Mouse (Mus musculus): Measurements from ENCODE around the gene AF067061.
"Not testable (repeated sequence)": the region's sequence is repeated elsewhere in the genome, so short reads cannot be mapped to it uniquely, and the experiment has no call there.

Gene AF067061

DNA sequence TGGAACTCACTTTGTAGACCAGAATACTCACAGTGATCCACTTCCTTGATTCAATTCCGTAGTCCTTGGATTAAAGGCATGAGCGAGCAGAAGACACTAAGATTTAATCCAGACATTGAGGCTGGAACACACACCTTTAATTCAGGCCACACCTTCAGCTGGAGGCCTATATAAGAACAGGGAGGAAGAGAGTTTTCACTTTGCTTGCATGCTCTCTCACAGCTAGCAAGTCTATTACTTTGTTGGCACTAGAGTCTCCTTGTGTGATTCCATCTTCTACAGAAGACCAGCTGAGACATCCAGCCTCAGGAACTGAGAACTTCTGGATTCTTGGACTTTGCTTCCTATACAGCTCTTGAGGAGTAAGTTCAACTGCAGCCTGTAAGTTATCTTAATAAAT is at the start of gene AF067061:
AF067061 (plus strand) TSS at position 245 of the 400 bp plus-strand sequence.
- DNase-seq (ENCODE audit: low spot score): not testable (repeated sequence)

DNA sequence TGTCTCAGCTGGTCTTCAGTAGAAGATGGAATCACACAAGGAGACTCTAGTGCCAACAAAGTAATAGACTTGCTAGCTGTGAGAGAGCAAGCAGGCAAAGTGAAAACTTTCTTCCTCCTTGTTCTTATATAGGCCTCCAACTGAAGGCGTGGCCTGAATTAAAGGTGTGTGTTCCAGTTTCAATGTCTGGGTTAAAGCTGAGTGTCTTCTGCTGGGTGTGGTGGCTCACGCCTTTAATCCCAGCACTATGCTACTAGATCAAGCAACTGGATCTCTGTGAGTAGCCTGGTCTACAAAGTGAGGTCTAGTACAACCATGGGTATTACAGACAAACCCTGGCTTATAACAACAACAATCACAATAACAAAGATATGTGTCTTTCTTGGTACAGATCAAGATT is 47.1 kb upstream of the AF067061 start, which contains the start of gene Gm21762:
Gm21762 (minus strand) TSS at position 101 of the 400 bp plus-strand sequence.
- not testable (repeated sequence) for DNase-seq (ENCODE audit: low spot score)

DNA sequence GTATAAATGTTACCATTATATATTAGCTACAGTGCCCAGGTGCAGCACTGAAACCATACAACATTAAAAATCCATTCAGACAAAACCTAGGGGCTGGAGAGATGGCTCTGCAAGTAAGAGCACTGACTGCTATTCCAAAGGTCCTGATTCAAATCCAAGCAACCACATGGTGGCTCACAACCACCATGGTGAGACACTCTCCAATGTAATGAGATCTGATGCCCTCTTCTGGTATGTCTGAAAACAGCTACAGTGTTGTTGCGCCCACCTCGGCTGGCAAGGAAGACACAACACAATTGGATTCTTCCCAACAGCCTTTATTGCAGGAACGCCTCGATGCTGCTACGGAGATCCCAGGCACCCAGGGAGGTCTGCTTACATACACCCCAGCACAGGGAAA is 42.0 kb upstream of the AF067061 start:
- not testable (repeated sequence) for DNase-seq (ENCODE audit: low spot score)

DNA sequence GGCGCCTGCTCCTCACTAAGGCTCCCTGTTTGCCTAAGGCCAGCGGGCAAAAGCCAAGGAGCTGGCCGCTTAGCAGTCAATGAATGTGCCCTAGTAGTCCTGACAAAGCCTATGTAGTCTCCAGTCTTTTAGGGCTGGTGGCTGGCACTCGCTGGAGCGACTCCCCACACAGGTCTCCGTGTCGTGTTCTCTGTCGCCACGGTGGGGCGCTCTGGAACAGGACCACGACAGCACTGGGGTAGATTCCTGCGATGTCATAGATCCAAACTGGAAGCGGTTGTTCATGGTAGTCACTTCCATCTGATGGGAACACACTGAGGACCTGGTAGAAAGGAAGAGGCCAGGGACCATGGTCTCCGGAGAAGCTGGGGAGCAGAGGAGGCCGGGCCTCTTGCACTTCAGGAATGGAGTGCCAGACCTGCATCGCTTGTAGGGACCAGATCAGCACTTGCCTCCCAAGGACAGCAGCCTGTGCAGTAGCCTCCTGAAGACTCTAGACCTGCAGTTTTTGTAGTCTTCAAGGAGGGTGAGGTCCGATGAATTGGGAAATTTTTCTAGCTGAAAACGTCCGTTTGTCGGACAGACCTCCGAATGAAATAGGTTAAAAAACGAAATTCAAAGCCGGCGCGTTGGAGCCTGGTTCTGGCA is 39.8 kb upstream of the AF067061 start:
- DNase-seq (ENCODE audit: low spot score): not testable (repeated sequence)

DNA sequence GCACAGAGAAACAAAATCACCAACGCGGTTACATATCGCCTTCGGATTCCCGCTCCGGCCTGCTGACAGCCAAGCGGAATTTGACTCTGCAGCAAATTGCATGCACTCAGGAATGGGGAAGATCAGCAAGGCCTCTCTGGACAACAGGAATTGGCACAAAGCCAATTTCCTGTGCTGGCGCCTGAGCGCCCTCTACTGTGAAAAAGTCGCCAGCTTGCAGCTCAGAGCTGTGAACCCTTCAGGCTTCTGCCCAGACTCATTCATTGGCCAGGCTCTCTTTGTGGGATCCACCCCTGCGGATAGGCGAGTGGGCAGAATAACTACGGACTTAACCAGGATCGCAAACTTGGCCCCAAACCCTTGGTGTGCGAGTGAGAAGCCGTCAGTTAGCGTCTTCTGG is 31.1 kb upstream of the AF067061 start:
- not testable (repeated sequence) for DNase-seq (ENCODE audit: low spot score)

DNA sequence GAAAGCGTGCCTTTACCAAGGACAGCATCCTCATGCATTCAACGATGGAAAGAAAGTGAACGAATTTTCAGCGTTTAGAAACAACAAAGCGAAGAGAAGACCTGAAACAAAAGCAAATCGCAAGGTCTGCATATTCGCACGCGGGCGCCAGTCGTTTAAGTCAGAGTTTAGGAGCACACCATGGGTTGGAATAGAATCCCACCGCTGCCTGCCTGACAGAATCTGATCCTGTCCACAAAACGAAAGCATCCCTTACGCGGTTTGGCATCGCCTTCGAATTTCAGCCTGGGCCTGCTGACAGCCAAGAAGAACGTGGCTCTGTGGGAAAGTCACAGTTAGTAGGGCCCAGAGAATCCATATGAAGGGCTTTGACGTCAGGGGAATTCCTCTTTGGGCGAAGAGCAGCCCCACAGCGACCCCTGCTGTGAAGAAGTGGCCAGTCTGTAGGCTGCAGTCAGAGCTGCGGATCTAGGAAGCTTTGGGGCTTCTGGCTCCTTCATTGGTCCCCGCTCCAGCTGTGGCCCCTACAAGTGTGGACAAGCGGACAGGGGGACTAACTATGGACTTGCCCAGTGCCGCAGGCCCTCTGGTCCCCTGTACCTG is 30.4 kb upstream of the AF067061 start:
- DNase-seq (ENCODE audit: low spot score): not testable (repeated sequence)

DNA sequence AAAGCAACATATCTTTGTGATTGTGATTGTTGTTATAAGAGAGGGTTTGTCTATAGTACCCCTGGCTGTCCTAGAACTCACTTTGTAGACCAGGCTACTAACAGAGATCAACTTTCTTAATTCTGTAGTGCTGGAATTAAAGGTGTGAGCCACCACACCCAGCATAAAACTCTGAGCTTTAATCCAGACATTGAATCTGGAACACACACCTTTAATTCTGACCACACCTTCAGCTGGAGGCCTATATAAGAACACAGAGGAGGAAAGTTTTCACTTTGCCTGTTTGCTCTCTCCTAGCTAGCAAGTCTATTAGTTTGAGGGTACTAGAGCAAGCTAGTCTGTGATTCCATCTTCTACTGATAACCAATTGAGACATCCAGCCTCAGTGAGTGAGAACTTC is 24.1 kb upstream of the AF067061 start, which contains the start of gene Gm21731:
Gm21731 (plus strand) TSS at position 301 of the 400 bp plus-strand sequence.
- not testable (repeated sequence) for DNase-seq (ENCODE audit: low spot score)

DNA sequence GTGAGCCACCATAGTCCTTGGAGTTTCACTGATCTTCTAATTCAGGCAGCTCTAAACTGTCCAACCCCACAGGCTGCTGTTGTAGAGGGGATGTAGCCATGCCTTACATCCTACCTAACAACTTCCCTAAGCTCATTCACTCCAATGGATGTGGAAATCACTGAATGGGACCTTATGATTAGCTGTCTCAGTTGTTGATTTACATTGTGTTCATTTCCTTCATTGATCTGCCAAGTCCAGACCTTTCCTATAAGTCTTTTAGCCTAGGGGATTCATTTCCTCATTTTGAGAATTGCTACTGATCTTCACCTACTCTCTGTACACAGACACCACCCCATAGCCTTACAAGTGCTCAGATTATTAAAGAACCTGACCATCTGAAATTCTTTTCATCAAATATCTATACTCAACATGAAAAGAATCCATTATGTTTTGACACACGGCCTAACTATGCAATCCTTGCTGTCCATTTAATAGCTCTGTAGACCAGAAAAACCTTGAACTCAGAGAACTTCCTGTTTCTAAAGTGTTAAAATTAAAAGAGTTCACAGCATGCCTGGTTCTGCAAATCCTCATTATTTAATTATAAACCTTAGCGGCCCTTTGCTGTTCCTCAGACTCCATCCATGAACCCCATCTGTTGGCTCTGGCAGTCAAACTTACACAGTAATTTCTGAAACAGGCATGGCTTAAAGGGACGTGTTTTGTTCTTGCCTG is 11.5 kb upstream of the AF067061 start:
- DNase-seq (ENCODE audit: low spot score): not testable (repeated sequence)

DNA sequence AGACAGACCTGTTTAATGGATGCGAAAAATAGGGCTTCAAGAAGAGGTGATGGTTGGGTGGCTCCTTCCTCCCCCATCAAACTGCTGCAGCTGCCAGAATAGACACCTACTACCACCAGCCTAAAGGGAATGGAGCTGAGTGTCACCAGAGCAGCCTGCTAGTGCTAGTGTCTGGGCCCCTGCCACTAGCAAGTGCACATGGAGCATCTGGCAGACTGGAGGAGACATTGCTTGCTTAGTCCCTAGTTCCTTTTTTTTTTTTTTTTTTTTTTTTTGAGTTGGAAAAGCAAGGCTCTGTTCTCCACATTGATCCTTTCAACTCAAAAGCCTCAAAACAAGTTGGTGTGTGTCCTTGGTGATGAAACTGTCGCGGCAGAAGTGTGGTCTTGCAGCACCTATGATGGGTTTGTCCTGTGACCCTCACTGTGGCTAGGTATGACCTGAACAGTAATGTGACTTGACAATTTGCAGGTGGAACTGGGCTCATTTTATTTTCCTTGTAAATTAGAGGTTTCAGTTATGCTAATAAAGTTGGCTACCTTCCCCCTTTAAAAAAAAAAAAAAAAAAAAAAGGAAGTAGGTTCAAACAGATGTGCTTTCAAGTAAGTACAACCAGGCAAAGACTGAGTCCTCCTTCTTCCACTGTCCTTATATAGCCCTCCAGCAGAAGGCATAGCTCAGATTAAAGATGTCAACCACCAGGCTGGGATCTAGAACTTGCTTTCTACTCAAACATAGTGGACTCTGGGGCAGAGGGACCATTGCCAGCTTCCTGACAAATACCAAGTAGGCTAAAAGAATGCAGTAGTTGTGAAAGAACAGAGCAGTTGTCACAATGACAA is 3.9 kb upstream of the AF067061 start:
- not testable (repeated sequence) for DNase-seq (ENCODE audit: low spot score)

DNA sequence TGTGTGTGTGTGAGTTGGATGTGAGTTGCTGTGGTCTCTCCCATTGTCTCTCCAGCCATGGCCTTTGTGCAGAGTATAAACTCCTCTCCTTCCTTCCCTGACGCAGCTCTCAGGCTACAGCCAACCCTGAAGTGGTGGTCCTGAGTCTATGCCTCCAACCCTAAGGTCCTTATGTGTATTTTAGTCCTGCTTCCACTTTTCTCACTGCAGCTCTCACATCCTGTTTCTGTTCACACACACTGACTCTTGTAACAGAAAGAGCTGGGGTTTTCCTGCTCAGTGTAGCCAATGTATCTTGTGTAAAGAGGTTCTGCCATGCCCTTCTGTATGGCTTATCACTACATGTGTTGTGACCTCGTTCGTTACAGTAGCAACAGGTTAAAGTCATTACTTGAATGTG is 3.2 kb upstream of the AF067061 start:
- DNase-seq (ENCODE audit: low spot score): not testable (repeated sequence)

DNA sequence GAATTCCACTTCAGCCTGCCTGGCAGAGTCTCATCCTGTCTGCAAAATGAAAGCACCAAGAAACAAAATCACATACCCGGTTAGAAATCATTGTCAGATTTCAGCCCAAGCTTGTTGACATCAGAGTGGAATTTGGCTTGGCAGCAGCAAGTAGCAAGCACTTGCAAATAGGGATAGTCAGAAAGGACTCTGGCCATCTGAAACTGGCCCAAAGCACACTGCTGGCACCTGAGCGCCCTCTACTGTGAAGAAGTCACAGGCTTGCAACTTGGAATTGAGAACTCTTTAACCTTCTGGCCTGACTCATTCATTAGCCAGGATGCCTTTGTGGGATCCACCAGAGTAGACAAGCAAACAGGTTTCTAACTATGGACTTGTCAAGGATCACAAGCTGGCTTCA is 14.9 kb downstream of the AF067061 start:
- not testable (repeated sequence) for DNase-seq (ENCODE audit: low spot score)

DNA sequence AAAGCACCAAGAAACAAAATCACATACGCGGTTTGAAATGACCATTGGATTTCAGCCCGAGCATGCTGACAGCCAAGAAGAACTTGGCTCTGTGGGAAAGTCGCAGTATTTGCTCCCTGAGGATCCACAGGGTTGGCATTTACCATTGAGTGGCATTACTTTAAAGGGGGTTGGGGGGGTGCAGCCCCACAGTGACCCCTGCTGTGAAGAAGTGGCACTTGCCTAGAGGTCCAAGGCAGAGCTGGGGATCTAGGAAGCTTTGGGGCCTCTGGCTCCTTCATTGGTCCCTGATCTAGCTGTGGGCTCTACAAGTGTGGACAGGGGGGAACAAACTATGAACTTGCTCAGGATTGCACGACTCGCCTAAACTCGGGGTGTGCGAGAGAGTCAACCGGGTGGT is 15.9 kb downstream of the AF067061 start:
- no peak for DNase-seq (ENCODE audit: low spot score)

DNA sequence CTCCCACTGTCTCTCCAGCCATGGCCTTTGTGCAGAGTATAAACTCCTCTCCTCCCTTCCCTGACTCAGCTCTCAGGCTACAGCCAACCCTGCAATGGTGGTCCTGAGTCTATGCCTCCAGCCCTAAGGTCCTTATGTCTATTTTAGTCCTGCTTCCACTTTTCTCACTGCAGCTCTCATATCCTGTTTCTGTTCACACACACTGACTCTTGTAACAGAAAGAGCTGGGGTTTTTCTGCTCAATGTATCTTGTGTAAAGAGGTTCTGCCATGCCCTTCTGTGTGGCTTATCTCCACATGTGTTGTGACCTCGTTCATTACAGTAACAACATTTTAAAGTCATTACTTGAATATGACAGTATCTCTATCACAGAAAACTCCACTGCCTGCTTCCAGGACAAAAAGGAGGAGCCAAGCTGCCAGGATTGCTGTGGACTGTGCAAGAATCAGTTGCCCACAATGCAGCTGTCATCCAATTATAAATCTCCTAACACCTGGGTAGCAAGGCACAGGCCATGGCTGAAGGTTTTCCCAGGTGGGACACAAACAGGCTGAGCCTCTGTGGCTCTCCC is 36.5 kb downstream of the AF067061 start:
- DNase-seq (ENCODE audit: low spot score): no peak

DNA sequence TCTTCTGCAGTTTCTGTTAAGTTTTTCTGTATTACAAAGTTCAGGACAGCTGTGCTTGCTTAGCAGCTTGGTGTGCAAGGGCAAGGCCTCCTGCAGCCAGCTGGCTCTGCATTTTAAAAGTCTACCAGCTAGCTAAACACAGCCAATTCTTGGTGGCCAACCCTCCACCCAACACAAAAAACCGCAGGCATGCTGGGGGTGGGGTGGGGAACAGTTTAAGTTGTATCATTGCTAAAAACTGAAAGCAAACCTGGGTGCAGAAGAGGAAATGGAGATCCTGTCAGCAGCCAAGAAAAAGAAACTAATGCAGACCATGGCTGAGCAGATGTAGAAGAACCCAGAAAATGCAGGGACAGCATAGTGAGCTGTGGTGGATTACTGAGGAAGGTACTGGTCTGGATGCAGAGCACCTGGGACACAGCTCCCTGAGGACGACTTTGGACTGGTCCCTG is 37.1 kb downstream of the AF067061 start, which contains the start of gene BC147527:
BC147527 (plus strand) TSS at position 402 of the 452 bp plus-strand sequence.
- no peak for DNase-seq (ENCODE audit: low spot score)

DNA sequence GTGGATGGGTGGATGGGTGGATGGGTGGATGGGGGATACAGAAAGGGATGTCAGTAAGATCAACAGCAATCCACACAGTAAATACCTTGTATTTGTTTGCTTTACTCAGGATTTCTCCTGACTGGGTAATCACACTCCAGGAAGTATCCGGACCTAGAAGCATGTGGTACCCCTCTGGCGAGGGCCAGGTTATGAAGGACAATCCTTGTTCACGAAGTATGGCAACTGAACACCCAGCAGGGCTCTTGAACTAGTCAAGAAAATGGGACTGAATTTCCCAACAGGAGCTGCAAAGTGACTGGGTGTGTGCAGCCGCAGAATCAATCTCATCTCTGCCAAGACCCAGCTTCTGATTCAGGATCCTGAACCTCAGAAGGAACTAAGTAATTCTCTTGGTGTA is 37.9 kb downstream of the AF067061 start:
- DNase-seq (ENCODE audit: low spot score): no peak

DNA sequence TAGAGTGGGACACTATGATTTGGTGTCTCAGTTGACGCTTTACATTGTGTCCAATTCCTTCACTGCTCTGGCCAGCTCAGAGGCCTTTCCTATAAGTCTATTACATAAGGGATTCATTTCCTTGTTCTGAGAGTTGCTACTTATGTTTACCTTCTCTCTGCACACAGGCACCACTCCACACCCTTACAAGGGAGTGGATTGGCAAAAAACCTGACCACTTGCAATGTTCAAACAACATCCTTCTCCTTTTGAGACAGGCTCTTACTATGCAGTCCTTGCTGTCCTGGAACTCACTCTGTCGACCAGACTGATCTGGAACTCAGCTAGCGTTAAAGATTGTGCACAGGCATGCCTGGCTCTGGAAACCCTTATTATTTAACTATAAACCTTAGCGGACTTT is 47.8 kb downstream of the AF067061 start:
- no peak for DNase-seq (ENCODE audit: low spot score)

DNA sequence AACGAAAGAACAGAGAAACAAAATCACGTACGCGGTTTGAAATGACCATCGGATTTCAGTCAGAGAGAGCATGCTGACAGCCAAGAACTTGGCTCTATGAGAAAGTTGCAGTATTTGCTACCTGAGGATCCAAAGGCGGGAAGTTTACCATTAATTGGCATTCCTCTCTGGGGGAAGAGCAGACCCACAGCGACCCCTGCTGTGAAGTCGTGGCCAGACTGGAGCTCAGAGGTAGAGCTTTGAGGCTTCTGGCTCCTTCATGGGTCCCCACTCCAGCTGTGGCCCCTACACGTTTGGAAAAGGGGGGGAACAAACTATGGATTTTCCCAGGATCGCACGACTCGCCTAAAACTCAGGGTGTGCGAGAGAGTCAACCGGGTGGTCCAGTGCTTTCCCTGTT is 50.7 kb downstream of the AF067061 start:
- no peak for DNase-seq (ENCODE audit: low spot score)

Data from ovary, postnatal 14 days (tissue).